In genomic region chr14:12107991-12108390, GRCm38 (mm10) we compare ENCODE assay signal across 25 mouse cellular contexts.
DNase-seq lines count a peak whose midpoint lies in the region; ATAC-seq and TF ChIP-seq lines count a peak whose summit lies in the region.
"Had no signal": no experiment of that assay in that cellular context is flagged by ENCODE, and none has a peak within 500 bp of the region (broad histone marks: within the 10 kb centered on the region; RNA-seq: fewer than 3 reads in every experiment).

No protein-coding gene starts in this region.

- no peak for DNase-seq in heart, adult 2 months
- no peak for DNase-seq in heart, adult 8-10 months (ENCODE audit: low spot score)
- peak; percentile 18 to 55 for DNase-seq in kidney, postnatal 36 days
- DNase-seq in lung, postnatal 36 days: peak; percentile 40
- DNase-seq in lung, adult 18-20 months: no peak
- peak; percentile 74 for DNase-seq in ZHBTc4 (ENCODE audit: low read depth, low spot score)
- DNase-seq in urinary bladder, postnatal 10 days (ENCODE audit: low spot score): no peak
- DNase-seq: adrenal gland, postnatal 10 days; cerebellum, adult 8-10 months; cerebellum, postnatal 36 days; gastrocnemius, postnatal 25 days; liver, postnatal 0 days; right cerebral cortex, adult 18-20 months; right cerebral cortex, postnatal 4 days; thymus, postnatal 14 days had no signal

- H3K36me3 ChIP-seq in heart, adult 2 months (ENCODE audit: control insufficient read depth, insufficient read depth, low read length): peaks cover 10% of the 10 kb centered on the region
- no peaks in the 10 kb centered on the region for H3K36me3 ChIP-seq in kidney, embryonic 14.5 days (ENCODE audit: control insufficient read depth, insufficient read depth, low read length)
- H3K36me3 ChIP-seq: forebrain, embryonic 15.5 days; heart, embryonic 15.5 days had no signal

- no peak for TF ChIP-seq EP300 in heart, adult 2 months (IDR thresholded peaks at IDR 0.05; ENCODE audit: insufficient read depth, low read depth, low read length)

- no peak overlapping the region for H3K4me2 ChIP-seq in kidney, embryonic 14.5 days (replicated peaks; ENCODE audit: low read depth, low read length)
- H3K4me2 ChIP-seq: forebrain, embryonic 15.5 days; heart, embryonic 15.5 days; limb, embryonic 12.5 days; liver, embryonic 11.5 days had no signal

- intact Hi-C loops in heart, adult 2 months (cut with DNase I): loop anchor here (2.0 kb wide), 1 partner anchor 27 kb away; no protein-coding TSS in a partner anchor

- H3K27me3 ChIP-seq in heart, adult 2 months (ENCODE audit: control insufficient read depth, insufficient read depth, low read length): no peaks in the 10 kb centered on the region
- H3K27me3 ChIP-seq in kidney, embryonic 14.5 days (ENCODE audit: control insufficient read depth, insufficient read depth, low read length): no peaks in the 10 kb centered on the region
- H3K27me3 ChIP-seq: forebrain, embryonic 15.5 days; heart, embryonic 15.5 days; limb, embryonic 12.5 days had no signal

- ATAC-seq in kidney, embryonic 14.5 days (ENCODE audit: low FRiP score, low TSS enrichment): no peak
- ATAC-seq: CD4-positive, CD25-positive, alpha-beta regulatory T cell, adult 4 months; forebrain, embryonic 15.5 days; hindbrain, embryonic 16.5 days; liver, postnatal 0 days had no signal

- TF ChIP-seq CTCF in heart, adult 2 months (IDR thresholded peaks at IDR 0.05): peak; percentile 16; the same call in 1 of the 2 replicates

- WGBS in heart, adult 2 months: 52% methylated on average over 7 of the region's 7 CpGs
- 47% methylated on average over 7 of the region's 7 CpGs for WGBS in kidney, embryonic 14.5 days

- H3K4me1 ChIP-seq in heart, adult 2 months (ENCODE audit: control insufficient read depth, insufficient read depth, low read length): peaks cover 18% of the 10 kb centered on the region
- peaks cover 9% of the 10 kb centered on the region; the same call in 1 of the 2 replicates for H3K4me1 ChIP-seq in kidney, embryonic 14.5 days (ENCODE audit: control insufficient read depth, insufficient read depth, low read length)
- H3K4me1 ChIP-seq: embryonic facial prominence, embryonic 10.5 days had no signal

- TF ChIP-seq POLR2A in heart, adult 2 months (IDR thresholded peaks at IDR 0.05; ENCODE audit: insufficient read depth, low read depth, low read length): no peak

- H3K79me2 ChIP-seq in heart, adult 2 months (replicated peaks; ENCODE audit: control insufficient read depth, insufficient read depth, low read length): no peaks in the 10 kb centered on the region; the same call in 1 of the 2 replicates

- peak overlapping the region; percentile 76 for H3K27ac ChIP-seq in heart, adult 2 months
- no peak overlapping the region; the same call in 1 of the 2 replicates for H3K27ac ChIP-seq in kidney, embryonic 14.5 days (ENCODE audit: low read depth, low read length)
- H3K27ac ChIP-seq: embryonic facial prominence, embryonic 10.5 days; forebrain, embryonic 15.5 days; heart, embryonic 15.5 days; hindbrain, embryonic 10.5 days; limb, embryonic 12.5 days; macrophage had no signal

- no peak overlapping the region for H3K4me3 ChIP-seq in heart, adult 2 months
- no peak overlapping the region for H3K4me3 ChIP-seq in kidney, embryonic 14.5 days (ENCODE audit: low read length)
- H3K4me3 ChIP-seq: embryonic facial prominence, embryonic 10.5 days; forebrain, embryonic 15.5 days; heart, embryonic 15.5 days; hindbrain, embryonic 10.5 days; limb, embryonic 12.5 days had no signal

- no peaks in the 10 kb centered on the region for H3K9me3 ChIP-seq in kidney, embryonic 14.5 days (ENCODE audit: control insufficient read depth, low read length)
- H3K9me3 ChIP-seq: embryonic facial prominence, embryonic 10.5 days; forebrain, embryonic 15.5 days; heart, embryonic 15.5 days; hindbrain, embryonic 10.5 days; limb, embryonic 12.5 days had no signal

- no peak overlapping the region for H3K9ac ChIP-seq in heart, adult 2 months (ENCODE audit: low read depth, low read length)
- H3K9ac ChIP-seq in kidney, embryonic 14.5 days (ENCODE audit: low read depth, low read length): no peak overlapping the region
- H3K9ac ChIP-seq: forebrain, embryonic 15.5 days; heart, embryonic 15.5 days; limb, embryonic 12.5 days; liver, postnatal 0 days had no signal

Comparison
In these comparisons a context has a peak if more than half of its experiments do, and no peak if none do; other contexts are left out.
1. DNase-seq: peak in kidney, postnatal 36 days (2 of 2), lung, postnatal 36 days (single experiment) and ZHBTc4 (single experiment); none in heart, adult 2 months (0 of 2), heart, adult 8-10 months (single experiment), lung, adult 18-20 months (0 of 2) and urinary bladder, postnatal 10 days (single experiment).